In genomic region chr10:54993641-54994040, GRCm38 (mm10) we compare ENCODE assay signal across 22 mouse cellular contexts.
"Had no signal": no experiment of that assay in that cellular context is flagged by ENCODE, and none has a peak within 500 bp of the region (broad histone marks: within the 10 kb centered on the region; RNA-seq: fewer than 3 reads in every experiment).

No protein-coding gene starts in this region.

- ATAC-seq: intestine, embryonic 16.5 days; liver, postnatal 0 days; lung, postnatal 0 days; midbrain, embryonic 15.5 days had no signal

- H3K27ac ChIP-seq: limb, embryonic 12.5 days; limb, embryonic 15.5 days; liver, embryonic 14.5 days; macrophage; midbrain, embryonic 12.5 days; midbrain, embryonic 15.5 days; neural tube, embryonic 12.5 days; neural tube, embryonic 15.5 days; stomach, embryonic 15.5 days had no signal

- H3K4me3 ChIP-seq: limb, embryonic 12.5 days; limb, embryonic 15.5 days; midbrain, embryonic 12.5 days; midbrain, embryonic 15.5 days; neural tube, embryonic 12.5 days; neural tube, embryonic 15.5 days; stomach, embryonic 15.5 days had no signal

- DNase-seq: kidney, adult 18-20 months; kidney, adult 9 months; kidney, postnatal 14 days; kidney, postnatal 4 days; left cerebral cortex, postnatal 4 days; liver, postnatal 0 days; lung, embryonic 14.5 days; right cerebral cortex, postnatal 14 days; spleen, adult 18-20 months; thymus, adult 18-20 months; thymus, postnatal 36 days had no signal
